Mouse (Mus musculus) stomach, embryonic 15.5 days (tissue): ENCODE measurements around the gene Bag1. TPM values are rescaled to one million over a fixed set of nuclear protein-coding genes. Genes with fewer than 3 reads are reported as not detected.
A peak's percentile ranks its signal among the peaks of the same experiment; 100 is the strongest.

ENCODE experiments used
- ATAC-seq: fragments of 200-750 bp; cut with Nextera tagmentation; 2 replicates; pipeline ENCODE4 v1.8.0; 2017; ENCODE audit warnings: low read depth, moderate number of reproducible peaks, moderate TSS enrichment; ENCODE audit not compliant: insufficient read depth, low FRiP score
- H3K27ac ChIP-seq: fragments of 300-500 bp; sonication (generic); 2 replicates; pipeline ENCODE4 v1.5.1; 2015; ENCODE audit warnings: mild to moderate bottlenecking, inconsistent platforms
- H3K27me3 ChIP-seq: fragments of 300-500 bp; sonication (generic); replicated peaks from 2 replicates; pipeline ENCODE4 v1.6.1; 2015; ENCODE audit warnings: inconsistent platforms
- H3K36me3 ChIP-seq: fragments of 300-500 bp; sonication (generic); 2 replicates; pipeline ENCODE4 v1.6.1; 2015; ENCODE audit warnings: inconsistent platforms
- H3K4me1 ChIP-seq: fragments of 300-500 bp; sonication (generic); 2 replicates; pipeline ENCODE4 v1.6.1; 2015; ENCODE audit warnings: inconsistent platforms
- H3K4me2 ChIP-seq: fragments of 300-500 bp; sonication (generic); 2 replicates; pipeline ENCODE4 v1.6.1; 2015; ENCODE audit warnings: mild to moderate bottlenecking, inconsistent platforms
- H3K4me3 ChIP-seq: fragments of 300-500 bp; sonication (generic); replicated peaks from 2 replicates; pipeline ENCODE4 v1.5.1; 2015; ENCODE audit warnings: inconsistent platforms
- H3K9ac ChIP-seq: fragments of 300-500 bp; sonication (generic); 2 replicates; pipeline ENCODE4 v1.6.1; 2015; ENCODE audit warnings: inconsistent platforms
- H3K9me3 ChIP-seq: fragments of 300-500 bp; sonication (generic); 2 replicates; pipeline ENCODE4 v1.6.1; 2016; ENCODE audit warnings: inconsistent platforms
- WGBS: fragments of 180-500 bp; shearing (Covaris S2); methylation state at CpG from one replicate; pipeline ENCODE4 v1.1.7; 2015; 5-methylcytosine and 5-hydroxymethylcytosine counted together
- microRNA-seq: library from miRNA; unstranded; fragments of <30 nt; microRNA quantifications from one replicate; pipeline ENCODE4, GENCODE M21; 2016
- polyA plus RNA-seq: library from polyadenylated mRNA; unstranded; fragments of >200 nt; fragmentation: Nextera tagmentation; extraction: Ambion mirVana; gene quantifications from 2 replicates; pipeline ENCODE4 v1.2.1, GENCODE M21; 2015

Bag1 gene
- polyA plus RNA-seq, 1 experiment from 2014 or later = 233 TPM

GRCm38 (mm10) chr4:40900612-40901011 is 47.5 kb downstream of the Bag1 start:
- no peak overlapping the region for H3K4me2 ChIP-seq
- H3K4me3 ChIP-seq = no peak overlapping the region
- no peak overlapping the region for H3K27ac ChIP-seq
- WGBS = 89% methylated on average over 4 of the region's 4 CpGs
- ATAC-seq = 0 out of 2 replicates have a peak, but pooled peaks have one; percentile 46
- no peaks in the 10 kb centered on the region for H3K36me3 ChIP-seq
- H3K4me1 ChIP-seq = 0 out of 2 replicates have a peak, but pooled peaks cover 3% of the 10 kb centered on the region
- H3K27me3 ChIP-seq = no peaks in the 10 kb centered on the region
- no peak overlapping the region for H3K9ac ChIP-seq
- no peaks in the 10 kb centered on the region for H3K9me3 ChIP-seq

- Histone ChIP-seq H3K36me3 (no peaks in the 10 kb centered on the region), H3K4me3 (no peak overlapping the region), H3K4me2 (no peak overlapping the region), H3K27me3 (no peaks in the 10 kb centered on the region), H3K4me1 (0 out of 2 replicates have a peak, but pooled peaks cover 3% of the 10 kb centered on the region), H3K27ac (no peak overlapping the region), H3K9ac (no peak overlapping the region), H3K9me3 (no peaks in the 10 kb centered on the region)
- 86% methylated on average over 3 of the region's 3 CpGs for WGBS
- ATAC-seq = no peak
Measured at GRCm38 (mm10) chr4:40900071-40900470, 48.0 kb downstream of the Bag1 start.

DNA sequence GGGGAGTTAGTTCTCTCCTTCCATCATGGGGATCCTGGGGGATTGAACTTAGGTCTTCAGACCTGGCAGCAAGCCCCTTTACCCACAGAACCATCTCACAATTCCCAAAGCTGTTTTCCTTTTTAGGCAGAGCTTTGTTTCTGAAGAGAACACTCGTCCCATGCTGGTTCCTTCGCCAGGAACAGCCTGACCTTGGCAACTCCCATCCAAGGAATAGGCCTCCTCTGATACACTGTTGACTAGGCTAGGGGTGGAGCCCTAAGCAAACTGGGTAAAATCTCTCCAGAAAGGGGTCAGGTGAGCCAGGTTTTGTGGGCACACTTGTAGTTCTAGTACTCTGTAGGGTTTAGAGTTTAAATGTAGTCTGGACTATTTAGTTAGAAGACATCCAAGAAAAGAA is 48.8 kb downstream of the Bag1 start:
- Histone ChIP-seq H3K4me1 (0 out of 2 replicates have a peak, but pooled peaks cover 3% of the 10 kb centered on the region), H3K9ac (no peak overlapping the region), H3K4me3 (no peak overlapping the region), H3K27me3 (no peaks in the 10 kb centered on the region), H3K9me3 (no peaks in the 10 kb centered on the region), H3K4me2 (no peak overlapping the region), H3K27ac (no peak overlapping the region), H3K36me3 (no peaks in the 10 kb centered on the region)
- ATAC-seq = no peak
- 59% methylated on average over 2 of the region's 2 CpGs for WGBS

DNA sequence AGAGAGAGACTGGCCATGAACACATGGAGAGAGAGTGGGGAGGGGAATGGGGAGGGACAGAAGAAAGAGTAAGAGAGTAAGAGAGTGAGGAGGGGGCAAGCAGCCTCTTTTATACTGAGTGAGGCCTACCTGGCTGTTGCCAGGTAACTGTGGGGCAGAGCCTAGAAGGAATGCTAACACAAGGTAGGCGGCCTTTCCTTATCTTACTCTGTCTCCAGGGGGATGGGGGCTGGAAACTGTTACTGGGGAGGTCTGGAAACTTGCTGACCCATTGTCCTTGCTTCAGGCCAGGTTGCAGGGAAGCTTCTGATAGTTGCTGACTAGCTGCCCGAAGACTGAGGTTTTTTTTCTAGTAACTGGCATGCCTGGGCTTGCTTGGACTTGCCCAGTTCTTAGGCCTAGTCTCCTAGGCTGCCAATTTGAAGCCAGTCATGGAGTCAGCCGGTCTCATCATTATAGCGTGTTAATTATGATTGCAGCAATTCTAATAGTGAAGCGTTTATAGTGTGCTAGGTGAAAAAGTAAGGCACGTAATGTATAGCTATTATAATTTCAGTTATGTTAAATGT is 49.5 kb downstream of the Bag1 start:
- H3K4me1 ChIP-seq = 0 out of 2 replicates have a peak, but pooled peaks cover 3% of the 10 kb centered on the region
- H3K27me3 ChIP-seq = no peaks in the 10 kb centered on the region
- H3K9me3 ChIP-seq = no peaks in the 10 kb centered on the region
- peak overlapping the region; percentile 1; the same call in 1 of the 2 replicates for H3K27ac ChIP-seq
- no peaks in the 10 kb centered on the region for H3K36me3 ChIP-seq
- peak; percentile 57; the same call in 1 of the 2 replicates for ATAC-seq
- no peak overlapping the region for H3K9ac ChIP-seq
- H3K4me2 ChIP-seq = no peak overlapping the region
- no peak overlapping the region for H3K4me3 ChIP-seq
- WGBS = 73% methylated on average over 6 of the region's 6 CpGs

DNA sequence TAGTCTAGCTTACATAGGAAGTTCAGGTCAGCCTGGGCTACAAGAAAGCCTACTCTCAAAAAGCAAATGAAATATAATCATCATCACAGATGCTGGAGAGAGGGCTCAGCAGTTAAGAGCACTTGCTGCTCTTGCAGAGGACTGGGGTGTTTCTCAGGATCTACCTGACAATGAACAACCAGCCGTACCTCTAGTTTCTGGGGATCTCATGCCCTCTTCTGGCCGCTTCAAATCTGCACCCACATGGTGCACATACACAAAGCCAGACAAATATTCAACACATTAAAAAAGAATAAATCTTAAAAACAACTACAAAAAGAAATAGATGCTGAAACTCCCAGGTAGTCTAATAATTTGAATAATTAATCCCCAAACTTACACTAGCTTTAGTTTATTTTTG is 52.4 kb downstream of the Bag1 start:
- Histone ChIP-seq H3K27me3 (no peaks in the 10 kb centered on the region), H3K4me1 (0 out of 2 replicates have a peak, but pooled peaks cover 3% of the 10 kb centered on the region), H3K27ac (no peak overlapping the region), H3K4me2 (no peak overlapping the region), H3K4me3 (no peak overlapping the region), H3K9ac (no peak overlapping the region), H3K9me3 (no peaks in the 10 kb centered on the region), H3K36me3 (no peaks in the 10 kb centered on the region)
- 98% methylated on average over 2 of the region's 2 CpGs for WGBS
- no peak for ATAC-seq

DNA sequence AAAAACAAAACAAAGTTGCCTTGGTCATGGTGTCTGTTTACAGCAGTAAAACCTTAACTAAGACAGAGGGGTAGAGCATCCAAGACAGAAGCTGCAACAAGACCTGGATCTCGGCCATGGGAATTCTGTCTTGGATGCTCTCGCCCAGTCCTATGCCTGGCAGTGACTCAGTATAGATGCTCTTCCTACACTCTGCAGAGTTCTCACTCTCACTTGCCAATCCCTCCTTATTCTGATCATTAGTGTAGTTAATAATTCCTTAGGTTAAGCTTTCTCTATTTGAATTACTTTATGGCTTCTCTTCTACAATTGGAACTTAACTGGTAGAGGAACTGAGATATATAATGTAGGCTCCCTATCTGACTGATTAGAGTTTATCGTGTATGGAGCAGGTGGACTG is 53.0 kb downstream of the Bag1 start:
- H3K4me1 ChIP-seq = 0 out of 2 replicates have a peak, but pooled peaks cover 3% of the 10 kb centered on the region
- no peak overlapping the region for H3K9ac ChIP-seq
- H3K36me3 ChIP-seq = no peaks in the 10 kb centered on the region
- H3K27ac ChIP-seq = no peak overlapping the region
- no peak overlapping the region for H3K4me3 ChIP-seq
- H3K9me3 ChIP-seq = no peaks in the 10 kb centered on the region
- 85% methylated on average over 3 of the region's 3 CpGs for WGBS
- no peak overlapping the region for H3K4me2 ChIP-seq
- no peak for ATAC-seq
- no peaks in the 10 kb centered on the region for H3K27me3 ChIP-seq

DNA sequence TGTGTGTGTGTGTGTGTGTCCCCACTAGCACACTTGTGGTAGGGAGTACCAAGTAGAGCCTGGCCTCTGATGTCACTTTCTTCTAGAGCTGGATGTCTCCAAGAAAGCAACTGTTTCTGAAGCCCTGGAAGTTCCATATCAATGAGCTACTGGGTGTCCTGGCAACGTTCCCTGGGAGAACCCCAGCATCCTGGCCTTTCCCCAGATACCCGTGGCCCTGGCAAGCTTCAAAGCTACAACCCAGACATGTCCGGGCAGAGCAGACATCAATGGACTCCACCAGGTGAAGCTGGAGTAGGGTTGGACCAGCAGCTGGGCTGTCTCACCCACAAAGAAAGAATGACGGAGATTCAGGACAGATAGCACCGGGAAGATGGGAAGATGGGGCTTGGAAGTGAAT is 56.9 kb downstream of the Bag1 start:
- Histone ChIP-seq H3K36me3 (no peaks in the 10 kb centered on the region), H3K4me1 (no peaks in the 10 kb centered on the region), H3K9me3 (no peaks in the 10 kb centered on the region), H3K4me2 (no peak overlapping the region), H3K27ac (no peak overlapping the region), H3K9ac (no peak overlapping the region), H3K4me3 (no peak overlapping the region), H3K27me3 (no peaks in the 10 kb centered on the region)
- 65% methylated on average over 5 of the region's 5 CpGs for WGBS
- no peak for ATAC-seq

GRCm38 (mm10) chr4:40889983-40890382 is 58.1 kb downstream of the Bag1 start:
- H3K4me3 ChIP-seq = no peak overlapping the region
- H3K4me2 ChIP-seq = no peak overlapping the region
- ATAC-seq = no peak
- H3K9me3 ChIP-seq = no peaks in the 10 kb centered on the region
- no peaks in the 10 kb centered on the region for H3K36me3 ChIP-seq
- H3K4me1 ChIP-seq = no peaks in the 10 kb centered on the region
- no peaks in the 10 kb centered on the region for H3K27me3 ChIP-seq
- no peak overlapping the region for H3K27ac ChIP-seq
- 84% methylated on average over 4 of the region's 4 CpGs for WGBS
- no peak overlapping the region for H3K9ac ChIP-seq

DNA sequence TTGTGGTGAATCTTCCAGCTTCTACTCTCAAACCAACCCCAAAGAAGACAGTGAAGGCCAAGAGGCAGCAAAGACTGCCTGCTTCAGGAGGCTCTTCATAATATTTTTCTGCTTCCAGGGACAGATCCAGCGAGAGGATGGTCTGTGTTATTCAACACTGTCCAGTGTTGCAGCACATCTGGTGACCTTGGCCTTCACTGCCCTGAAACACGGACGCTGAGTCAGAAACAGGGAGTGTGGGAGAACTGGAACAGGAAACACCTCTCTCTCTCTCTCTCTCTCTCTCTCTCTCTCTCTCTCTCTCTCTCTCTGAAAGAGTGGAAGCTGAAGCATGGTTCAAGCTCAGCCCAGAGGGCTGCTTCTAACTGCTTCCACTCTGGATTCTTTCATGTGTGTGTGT is 58.8 kb downstream of the Bag1 start:
- 30% methylated on average over 3 of the region's 3 CpGs for WGBS
- Histone ChIP-seq H3K4me1 (no peaks in the 10 kb centered on the region), H3K9ac (no peak overlapping the region), H3K4me3 (no peak overlapping the region), H3K4me2 (no peak overlapping the region), H3K36me3 (no peaks in the 10 kb centered on the region), H3K9me3 (no peaks in the 10 kb centered on the region), H3K27ac (no peak overlapping the region), H3K27me3 (no peaks in the 10 kb centered on the region)
- ATAC-seq = no peak

DNA sequence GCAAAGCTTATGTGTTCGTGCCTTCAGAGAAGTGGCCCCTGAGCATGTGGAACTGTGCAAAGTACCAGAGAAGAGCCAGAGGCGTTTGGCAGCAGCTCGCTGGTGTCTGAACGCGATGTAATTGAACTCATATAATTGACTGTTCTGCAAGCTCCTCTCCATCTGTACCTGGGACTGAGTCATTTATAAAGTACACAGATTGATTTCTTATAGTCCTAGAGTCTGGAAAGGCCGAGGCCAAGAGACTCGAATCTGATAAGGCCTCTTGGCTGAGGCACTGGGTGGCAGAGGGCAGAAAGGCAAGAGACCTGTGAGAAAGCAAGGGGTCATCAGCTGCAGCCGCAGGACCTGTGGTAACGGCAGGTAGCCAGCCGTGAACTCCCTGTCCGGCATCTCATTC is 59.3 kb downstream of the Bag1 start:
- WGBS = 62% methylated on average over 11 of the region's 11 CpGs
- Histone ChIP-seq H3K36me3 (no peaks in the 10 kb centered on the region), H3K4me1 (no peaks in the 10 kb centered on the region), H3K27ac (no peak overlapping the region), H3K4me2 (no peak overlapping the region), H3K9ac (no peak overlapping the region), H3K27me3 (no peaks in the 10 kb centered on the region), H3K9me3 (no peaks in the 10 kb centered on the region), H3K4me3 (no peak overlapping the region)
- no peak for ATAC-seq

Small RNA genes within 50 kb of the gene (microRNA-seq; reads per million reads assigned to microRNA genes)
- 2.1 reads per million, percentile 4 among the genes with 10 or more reads in this experiment for gene Mir3094

Other genes starting within 250 kb of the Bag1 start
- gene Aptx, start 245.1 kb downstream of the Bag1 start, polyA plus RNA-seq = 24.2 and 25.0 TPM in 2 replicates
- 361 and 370 TPM in 2 replicates for gene Dnaja1, start 226.1 kb downstream of the Bag1 start, polyA plus RNA-seq
- gene Smu1, start 190.4 kb downstream of the Bag1 start, polyA plus RNA-seq = 137 and 144 TPM in 2 replicates
- 47.2 and 47.8 TPM in 2 replicates for gene B4galt1, start 94.3 kb downstream of the Bag1 start, polyA plus RNA-seq
- 40.4 and 53.4 TPM in 2 replicates for gene Spink4, start 28.2 kb downstream of the Bag1 start, polyA plus RNA-seq
- 103 and 108 TPM in 2 replicates for gene Chmp5, start 113 bp upstream of the Bag1 start, polyA plus RNA-seq
- gene Nfx1, start 22.6 kb upstream of the Bag1 start, polyA plus RNA-seq = 76.9 and 81.8 TPM in 2 replicates
- gene Aqp7, start 99.8 kb upstream of the Bag1 start, polyA plus RNA-seq = 0.35 and 0.42 TPM in 2 replicates
- gene Aqp3, start 149.9 kb upstream of the Bag1 start, polyA plus RNA-seq = 44.5 and 73.3 TPM in 2 replicates
- 20.1 and 25.2 TPM in 2 replicates for gene Nol6, start 176.2 kb upstream of the Bag1 start, polyA plus RNA-seq
- 67.0 and 68.6 TPM in 2 replicates for gene Ube2r2, start 187.4 kb upstream of the Bag1 start, polyA plus RNA-seq